Mouse (Mus musculus) intestine, postnatal 0 days (tissue): ENCODE data around the gene Krtap16-1. TPM values are rescaled to one million over a fixed set of nuclear protein-coding genes. Genes with fewer than 3 reads are reported as not detected.

ENCODE experiments used
- ATAC-seq: fragments of 200-750 bp; cut with Nextera tagmentation; 2 replicates; pipeline ENCODE4 v1.8.0; 2017; ENCODE audit warnings: mild to moderate bottlenecking, moderate TSS enrichment, moderate library complexity
- H3K27ac ChIP-seq: fragments of 300-500 bp; sonication (generic); 2 replicates; pipeline ENCODE4 v1.5.1; 2014; ENCODE audit warnings: mild to moderate bottlenecking, low read depth, low read length, moderate library complexity
- H3K27me3 ChIP-seq: fragments of 300-500 bp; sonication (generic); replicated peaks from 2 replicates; pipeline ENCODE4 v1.6.1; 2014; ENCODE audit warnings: low read length, mixed read lengths; ENCODE audit not compliant: control insufficient read depth, insufficient read depth
- H3K36me3 ChIP-seq: fragments of 300-500 bp; sonication (generic); 2 replicates; pipeline ENCODE4 v1.6.1; 2014; ENCODE audit warnings: mild to moderate bottlenecking, moderate library complexity; ENCODE audit not compliant: control insufficient read depth, insufficient read depth
- H3K4me1 ChIP-seq: fragments of 300-500 bp; sonication (generic); replicated peaks from 2 replicates; pipeline ENCODE4 v1.6.1; 2014; ENCODE audit warnings: antibody characterized with exemption, low read length, mixed read lengths; ENCODE audit not compliant: control insufficient read depth, insufficient read depth
- H3K4me2 ChIP-seq: fragments of 300-500 bp; sonication (generic); replicated peaks from 2 replicates; pipeline ENCODE4 v1.6.1; 2014; ENCODE audit warnings: low read depth, mild to moderate bottlenecking, moderate library complexity
- H3K4me3 ChIP-seq: fragments of 300-500 bp; sonication (generic); 2 replicates; pipeline ENCODE4 v1.5.1; 2014; ENCODE audit warnings: low read depth, low read length
- H3K9ac ChIP-seq: fragments of 300-500 bp; sonication (generic); 2 replicates; pipeline ENCODE4 v1.6.1; 2014; ENCODE audit warnings: mild to moderate bottlenecking, low read depth, low read length
- H3K9me3 ChIP-seq: fragments of 300-500 bp; sonication (generic); 2 replicates; pipeline ENCODE4 v1.6.1; 2016; ENCODE audit warnings: mixed run types; ENCODE audit not compliant: control insufficient read depth
- CTCF ChIP-seq: sonication (generic); IDR thresholded peaks from 2 replicates; pipeline ENCODE4 v1.5.1; 2016; ENCODE audit warnings: low read depth, mild to moderate bottlenecking, control low read depth, antibody characterized with exemption, moderate library complexity
- WGBS: fragments of 180-500 bp; shearing (Covaris S2); extraction: QIAGEN DNeasy Blood & Tissue Kit; methylation state at CpG from one replicate; pipeline ENCODE4 v1.1.7; 2014; 5-methylcytosine and 5-hydroxymethylcytosine counted together
- polyA plus RNA-seq: library from polyadenylated mRNA; unstranded; fragments of >200 nt; fragmentation: Nextera tagmentation; extraction: Ambion mirVana; gene quantifications from 2 replicates; pipeline ENCODE4 v1.2.1, GENCODE M21; 2015

Gene Krtap16-1
- polyA plus RNA-seq, 1 experiment from 2014 or later: not detected

GRCm38 (mm10) chr11:99993620-99994383, 7.4 kb upstream of the Krtap16-1 start, which contains the start of gene Krtap17-1:
TSS of gene Krtap17-1 (minus strand) at chr11:99993994.
- no peak within 1 kb of the TSS for H3K27ac ChIP-seq
- 13% methylated on average over 26 of the region's 26 CpGs for WGBS
- H3K27me3 ChIP-seq: peaks cover 15% of the 10 kb centered on the region; the same call in 1 of the 2 replicates
- no peak for ATAC-seq
- H3K9me3 ChIP-seq: no peaks in the 10 kb centered on the region
- no peak for TF ChIP-seq CTCF
- H3K4me1 ChIP-seq: no peaks in the 10 kb centered on the region
- H3K4me2 ChIP-seq: no peak within 1 kb of the TSS
- no peak within 1 kb of the TSS for H3K9ac ChIP-seq
- H3K4me3 ChIP-seq: no peak within 1 kb of the TSS
- no peaks in the 10 kb centered on the region for H3K36me3 ChIP-seq

GRCm38 (mm10) chr11:99990571-99990970, 4.2 kb upstream of the Krtap16-1 start:
- Histone ChIP-seq H3K27ac (no peak overlapping the region), H3K9me3 (no peaks in the 10 kb centered on the region), H3K9ac (no peak overlapping the region), H3K4me3 (no peak overlapping the region), H3K4me2 (no peak overlapping the region), H3K36me3 (no peaks in the 10 kb centered on the region), H3K27me3 (peaks cover 9% of the 10 kb centered on the region; the same call in 1 of the 2 replicates), H3K4me1 (no peaks in the 10 kb centered on the region)
- no peak for ATAC-seq
- no peak for TF ChIP-seq CTCF
- 73% methylated on average over 3 of the region's 3 CpGs for WGBS

- H3K4me3 ChIP-seq: no peak overlapping the region
- H3K27me3 ChIP-seq: peaks cover 9% of the 10 kb centered on the region; the same call in 1 of the 2 replicates
- no peak overlapping the region for H3K9ac ChIP-seq
- no peaks in the 10 kb centered on the region for H3K9me3 ChIP-seq
- ATAC-seq: no peak
- H3K36me3 ChIP-seq: no peaks in the 10 kb centered on the region
- WGBS: 82% methylated on average over 6 of the region's 6 CpGs
- TF ChIP-seq CTCF: no peak
- no peaks in the 10 kb centered on the region for H3K4me1 ChIP-seq
- no peak overlapping the region for H3K4me2 ChIP-seq
- no peak overlapping the region for H3K27ac ChIP-seq
Observed at GRCm38 (mm10) chr11:99989881-99990405, 3.5 kb upstream of the Krtap16-1 start.

GRCm38 (mm10) chr11:99988530-99988929, 2.1 kb upstream of the Krtap16-1 start:
- 89% methylated on average over 3 of the region's 3 CpGs for WGBS
- H3K36me3 ChIP-seq: no peaks in the 10 kb centered on the region
- no peak for ATAC-seq
- H3K4me1 ChIP-seq: no peaks in the 10 kb centered on the region
- H3K9ac ChIP-seq: no peak overlapping the region
- no peak overlapping the region for H3K4me3 ChIP-seq
- no peak for TF ChIP-seq CTCF
- H3K27ac ChIP-seq: no peak overlapping the region
- H3K27me3 ChIP-seq: peaks cover 9% of the 10 kb centered on the region; the same call in 1 of the 2 replicates
- H3K4me2 ChIP-seq: no peak overlapping the region
- no peaks in the 10 kb centered on the region for H3K9me3 ChIP-seq

- Histone ChIP-seq H3K27me3 (no peaks in the 10 kb centered on the region), H3K4me3 (no peak overlapping the region), H3K27ac (no peak overlapping the region), H3K9ac (no peak overlapping the region), H3K36me3 (no peaks in the 10 kb centered on the region), H3K4me2 (no peak overlapping the region), H3K9me3 (no peaks in the 10 kb centered on the region), H3K4me1 (no peaks in the 10 kb centered on the region)
- no peak for ATAC-seq
- no peak for TF ChIP-seq CTCF
- WGBS: 78% methylated on average over 20 of the region's 20 CpGs
Observed at GRCm38 (mm10) chr11:99985291-99986092, 905 bp downstream of the Krtap16-1 start.

- no peaks in the 10 kb centered on the region for H3K9me3 ChIP-seq
- ATAC-seq: no peak
- H3K9ac ChIP-seq: no peak overlapping the region
- H3K27me3 ChIP-seq: no peaks in the 10 kb centered on the region
- no peaks in the 10 kb centered on the region for H3K36me3 ChIP-seq
- H3K27ac ChIP-seq: no peak overlapping the region
- WGBS: 83% methylated on average over 1 of the region's 1 CpGs
- no peaks in the 10 kb centered on the region for H3K4me1 ChIP-seq
- no peak overlapping the region for H3K4me2 ChIP-seq
- TF ChIP-seq CTCF: no peak
- H3K4me3 ChIP-seq: no peak overlapping the region
Observed at GRCm38 (mm10) chr11:99983442-99983841, 3.0 kb downstream of the Krtap16-1 start.
